Mouse (Mus musculus): ENCODE results near the gene Tnni1. TPM values are rescaled to one million over a fixed set of nuclear protein-coding genes. Genes with fewer than 3 reads are reported as not detected.

Gene Tnni1
- total RNA-seq, 2 experiments from 2014 or later, result 2.3 to 2.5 TPM

GRCm38 (mm10) chr1:135765645-135766591, 13.3 kb upstream of the Tnni1 start, which contains the start of gene Phlda3:
TSS of gene Phlda3 (plus strand) at chr1:135766119.
- intact Hi-C loops (cut with DNase I), result no loop called here
- peak in 1 of 2 experiments; percentile 54 for DNase-seq (ENCODE audit: low spot score in 2 of 2)

- intact Hi-C loops (cut with DNase I), result no loop called here
- DNase-seq (ENCODE audit: low spot score in 2 of 2), result no peak
Measured at GRCm38 (mm10) chr1:135766592-135767306, 12.5 kb upstream of the Tnni1 start.

- intact Hi-C loops (cut with DNase I), result no loop called here
- DNase-seq (ENCODE audit: low spot score in 2 of 2), result no peak
Measured at GRCm38 (mm10) chr1:135767324-135767890, 11.8 kb upstream of the Tnni1 start.

- intact Hi-C loops (cut with DNase I), result no loop called here
- no peak for DNase-seq (ENCODE audit: low spot score in 2 of 2)
Measured at GRCm38 (mm10) chr1:135768400-135768799, 10.8 kb upstream of the Tnni1 start.

- intact Hi-C loops (cut with DNase I), result no loop called here
- DNase-seq (ENCODE audit: low spot score in 2 of 2), result no peak
Measured at GRCm38 (mm10) chr1:135770237-135770636, 9.0 kb upstream of the Tnni1 start.

GRCm38 (mm10) chr1:135770896-135771572, 8.2 kb upstream of the Tnni1 start:
- intact Hi-C loops (cut with DNase I), result no loop called here
- DNase-seq (ENCODE audit: low spot score in 2 of 2), result no peak

GRCm38 (mm10) chr1:135771573-135771970, 7.7 kb upstream of the Tnni1 start:
- intact Hi-C loops (cut with DNase I), result no loop called here
- no peak for DNase-seq (ENCODE audit: low spot score in 2 of 2)

GRCm38 (mm10) chr1:135776596-135776995, 2.6 kb upstream of the Tnni1 start:
- DNase-seq (ENCODE audit: low spot score in 2 of 2), result no peak
- intact Hi-C loops (cut with DNase I), result no loop called here

GRCm38 (mm10) chr1:135777046-135777445, 2.2 kb upstream of the Tnni1 start:
- intact Hi-C loops (cut with DNase I), result no loop called here
- DNase-seq (ENCODE audit: low spot score in 2 of 2), result no peak

GRCm38 (mm10) chr1:135780649-135781048, 1.4 kb downstream of the Tnni1 start:
- intact Hi-C loops (cut with DNase I), result loop anchor here (1.0 to 2.0 kb wide), 2 partner anchors 27 to 62 kb away; no protein-coding TSS in a partner anchor

GRCm38 (mm10) chr1:135781220-135781619, 2.0 kb downstream of the Tnni1 start:
- intact Hi-C loops (cut with DNase I), result loop anchor here (1.0 to 2.0 kb wide), 2 partner anchors 28 to 62 kb away; no protein-coding TSS in a partner anchor
- DNase-seq (ENCODE audit: low spot score in 2 of 2), result peak; percentile 75 to 76

More at GRCm38 (mm10) chr1:135780649-135781048, 1.4 kb downstream of the Tnni1 start:
- DNase-seq (ENCODE audit: low spot score in 2 of 2), result no peak

GRCm38 (mm10) chr1:135782816-135783215, 3.6 kb downstream of the Tnni1 start:
- DNase-seq (ENCODE audit: low spot score in 2 of 2), result no peak
- intact Hi-C loops (cut with DNase I), result no loop called here

- DNase-seq (ENCODE audit: low spot score in 2 of 2), result peak; percentile 79 to 84
- intact Hi-C loops (cut with DNase I), result loop anchor here (2.0 kb wide), 1 partner anchor 69 kb away; no protein-coding TSS in a partner anchor
Measured at GRCm38 (mm10) chr1:135787799-135788198, 8.6 kb downstream of the Tnni1 start.

- peak in 1 of 2 experiments; percentile 37 for DNase-seq (ENCODE audit: low spot score in 2 of 2)
- intact Hi-C loops (cut with DNase I), result loop anchor here (2.0 kb wide), 1 partner anchor 70 kb away; no protein-coding TSS in a partner anchor
Measured at GRCm38 (mm10) chr1:135788708-135789107, 9.5 kb downstream of the Tnni1 start.

- peak in 1 of 2 experiments; percentile 69 for DNase-seq (ENCODE audit: low spot score in 2 of 2)
- intact Hi-C loops (cut with DNase I), result loop anchor here (2.0 kb wide), 1 partner anchor 71 kb away; no protein-coding TSS in a partner anchor
Measured at GRCm38 (mm10) chr1:135789815-135790214, 10.6 kb downstream of the Tnni1 start.

GRCm38 (mm10) chr1:135792143-135792939, 13.1 kb downstream of the Tnni1 start:
- no peak for DNase-seq (ENCODE audit: low spot score in 2 of 2)
- intact Hi-C loops (cut with DNase I), result no loop called here

- DNase-seq (ENCODE audit: low spot score in 2 of 2), result peak; percentile 71 to 85
- intact Hi-C loops (cut with DNase I), result no loop called here
Measured at GRCm38 (mm10) chr1:135793370-135794215, 14.4 kb downstream of the Tnni1 start.

Measured in left cerebral cortex, postnatal 14 days (tissue).